Mouse (Mus musculus): Measurements from ENCODE around the gene Insl5.

The Insl5 gene

GRCm38 (mm10) chr4:102990595-102991340 is 35.9 kb downstream of the Insl5 start:
- in situ Hi-C loops (cut with MboI, MseI), result loop anchor here (5.0 kb wide), 1 partner anchor 157 kb away; no protein-coding TSS in a partner anchor

- in situ Hi-C loops (cut with MboI, MseI), result loop anchor here (5.0 kb wide), 1 partner anchor 157 kb away; no protein-coding TSS in a partner anchor
Measured at GRCm38 (mm10) chr4:102990016-102990415, 36.6 kb downstream of the Insl5 start.

GRCm38 (mm10) chr4:102989391-102989790 is 37.3 kb downstream of the Insl5 start:
- in situ Hi-C loops (cut with MboI, MseI), result no loop called here

GRCm38 (mm10) chr4:102988526-102988925 is 38.1 kb downstream of the Insl5 start:
- in situ Hi-C loops (cut with MboI, MseI), result no loop called here

- in situ Hi-C loops (cut with MboI, MseI), result no loop called here
Measured at GRCm38 (mm10) chr4:102987756-102988155, 38.9 kb downstream of the Insl5 start.

GRCm38 (mm10) chr4:102987325-102987724 is 39.3 kb downstream of the Insl5 start:
- in situ Hi-C loops (cut with MboI, MseI), result no loop called here

- in situ Hi-C loops (cut with MboI, MseI), result no loop called here
Measured at GRCm38 (mm10) chr4:102986917-102987316, 39.7 kb downstream of the Insl5 start.

GRCm38 (mm10) chr4:102986173-102986572 is 40.5 kb downstream of the Insl5 start:
- in situ Hi-C loops (cut with MboI, MseI), result no loop called here

- in situ Hi-C loops (cut with MboI, MseI), result no loop called here
Measured at GRCm38 (mm10) chr4:102981709-102982108, 44.9 kb downstream of the Insl5 start.

- in situ Hi-C loops (cut with MboI, MseI), result no loop called here
Measured at GRCm38 (mm10) chr4:102979385-102979784, 47.3 kb downstream of the Insl5 start.

GRCm38 (mm10) chr4:102978440-102978839 is 48.2 kb downstream of the Insl5 start, which contains the start of gene Tctex1d1:
Tctex1d1 (plus strand) TSS chr4:102978606.
- in situ Hi-C loops (cut with MboI, MseI), result no loop called here

- in situ Hi-C loops (cut with MboI, MseI), result no loop called here
Measured at GRCm38 (mm10) chr4:102977778-102978321, 48.8 kb downstream of the Insl5 start.

GRCm38 (mm10) chr4:102976290-102977275 is 50.1 kb downstream of the Insl5 start:
- in situ Hi-C loops (cut with MboI, MseI), result no loop called here

GRCm38 (mm10) chr4:102974172-102974571 is 52.5 kb downstream of the Insl5 start:
- in situ Hi-C loops (cut with MboI, MseI), result no loop called here

GRCm38 (mm10) chr4:102972071-102972470 is 54.6 kb downstream of the Insl5 start:
- in situ Hi-C loops (cut with MboI, MseI), result no loop called here

- in situ Hi-C loops (cut with MboI, MseI), result no loop called here
Measured at GRCm38 (mm10) chr4:102971159-102971558, 55.5 kb downstream of the Insl5 start.

GRCm38 (mm10) chr4:102969599-102969998 is 57.0 kb downstream of the Insl5 start:
- in situ Hi-C loops (cut with MboI, MseI), result no loop called here

Measured in T-helper 2 cell (primary cell).